Mouse (Mus musculus) right cerebral cortex, postnatal 10 days (tissue): ENCODE measurements around the gene Oaz3.

Source experiments
- DNase-seq, 2 experiments: peaks; one replicate each; pipeline ENCODE4 v3.0.0; 2021; ENCODE audit warnings: low spot score in 2 of 2

Gene Oaz3

GRCm38 (mm10) chr3:94457055-94457454 lies 13.3 kb upstream of the Oaz3 start:
- no peak for DNase-seq

- DNase-seq: peak; percentile 92 to 93
Observed at GRCm38 (mm10) chr3:94456529-94457000, 12.8 kb upstream of the Oaz3 start.

- no peak for DNase-seq
Observed at GRCm38 (mm10) chr3:94449377-94449776, 5.7 kb upstream of the Oaz3 start.

- DNase-seq: peak; percentile 96 to 97
Observed at GRCm38 (mm10) chr3:94442951-94443596, 641 bp downstream of the Oaz3 start, which contains the start of gene Mrpl9. Gene Mrpl9, plus strand, starts transcription at chr3:94443318.

- DNase-seq: no peak
Observed at GRCm38 (mm10) chr3:94441182-94441581, 2.5 kb downstream of the Oaz3 start.

- DNase-seq: no peak
Observed at GRCm38 (mm10) chr3:94436420-94436819, 7.3 kb downstream of the Oaz3 start.

- no peak for DNase-seq
Observed at GRCm38 (mm10) chr3:94434305-94434704, 9.4 kb downstream of the Oaz3 start.

GRCm38 (mm10) chr3:94430980-94431379 lies 12.7 kb downstream of the Oaz3 start:
- DNase-seq: no peak

GRCm38 (mm10) chr3:94413031-94413679 lies 30.6 kb downstream of the Oaz3 start, which contains the start of gene Tdrkh:
Gene Tdrkh, plus strand, starts transcription at chr3:94413273.
- peak; percentile 100 for DNase-seq

- no peak for DNase-seq
Observed at GRCm38 (mm10) chr3:94412530-94412929, 31.2 kb downstream of the Oaz3 start.

GRCm38 (mm10) chr3:94405561-94405960 lies 38.2 kb downstream of the Oaz3 start:
- DNase-seq: no peak

- DNase-seq: peak; percentile 58 to 69
Observed at GRCm38 (mm10) chr3:94404366-94405054, 39.2 kb downstream of the Oaz3 start.

- DNase-seq: no peak
Observed at GRCm38 (mm10) chr3:94402451-94402850, 41.3 kb downstream of the Oaz3 start.

- no peak for DNase-seq
Observed at GRCm38 (mm10) chr3:94399663-94400310, 43.9 kb downstream of the Oaz3 start.

- DNase-seq: peak; percentile 62 to 64
Observed at GRCm38 (mm10) chr3:94398943-94399481, 44.7 kb downstream of the Oaz3 start.

GRCm38 (mm10) chr3:94398217-94398616 lies 45.5 kb downstream of the Oaz3 start, which contains the start of gene Lingo4:
Gene Lingo4, plus strand, starts transcription at chr3:94398517.
- DNase-seq: no peak

GRCm38 (mm10) chr3:94396851-94397250 lies 46.9 kb downstream of the Oaz3 start:
- no peak for DNase-seq

- DNase-seq: no peak
Observed at GRCm38 (mm10) chr3:94396336-94396735, 47.4 kb downstream of the Oaz3 start.

- DNase-seq: no peak
Observed at GRCm38 (mm10) chr3:94393049-94393448, 50.7 kb downstream of the Oaz3 start.

- no peak for DNase-seq
Observed at GRCm38 (mm10) chr3:94392128-94392527, 51.6 kb downstream of the Oaz3 start.

- DNase-seq: no peak
Observed at GRCm38 (mm10) chr3:94391001-94391400, 52.7 kb downstream of the Oaz3 start.

- no peak for DNase-seq
Observed at GRCm38 (mm10) chr3:94389420-94389819, 54.3 kb downstream of the Oaz3 start.
